Mouse (Mus musculus) spleen, adult 2 months (tissue): ENCODE results near the gene Lhx1. TPM values are rescaled to one million over a fixed set of nuclear protein-coding genes. Genes with fewer than 3 reads are reported as not detected.
A peak's percentile ranks its signal among the peaks of the same experiment; 100 is the strongest.

ENCODE experiments used
- DNase-seq, 2 experiments: peaks; one replicate each; pipeline versions ENCODE4 v3.0.0 to v3.0.0-alpha.2; 2012 to 2021; ENCODE audit warnings: low spot score in 2 of 2, low read depth in 1 of 2
- H3K27ac ChIP-seq: fragments of 200-500 bp; 2 replicates; pipeline ENCODE4 v1.5.1; 2012; ENCODE audit warnings: low read length, inconsistent platforms; ENCODE audit not compliant: insufficient read depth
- H3K27me3 ChIP-seq: fragments of 200-500 bp; 2 replicates; pipeline ENCODE4 v1.6.1; 2012; ENCODE audit warnings: mild to moderate bottlenecking, moderate library complexity, low read length, inconsistent platforms; ENCODE audit not compliant: control insufficient read depth, insufficient read depth
- H3K36me3 ChIP-seq: fragments of 200-500 bp; 2 replicates; pipeline ENCODE4 v1.6.1; 2012; ENCODE audit warnings: mild to moderate bottlenecking, low read length, inconsistent platforms; ENCODE audit not compliant: control insufficient read depth, insufficient read depth
- H3K4me1 ChIP-seq: fragments of 200-500 bp; 2 replicates; pipeline ENCODE4 v1.6.1; 2011; ENCODE audit warnings: inconsistent platforms; ENCODE audit not compliant: control insufficient read depth, insufficient read depth, insufficient read length
- H3K4me3 ChIP-seq: fragments of 200-500 bp; 2 replicates; pipeline ENCODE4 v1.5.1; 2011; ENCODE audit warnings: mild to moderate bottlenecking, inconsistent platforms; ENCODE audit not compliant: insufficient read depth, insufficient read length; ENCODE audit errors: extremely low read depth
- CTCF ChIP-seq: fragments of 200-500 bp; IDR thresholded peaks from 2 replicates; pipeline ENCODE4 v1.5.1; 2011; ENCODE audit warnings: mild to moderate bottlenecking, inconsistent platforms; ENCODE audit not compliant: insufficient read depth, insufficient read length, insufficient replicate concordance; ENCODE audit errors: extremely low read depth
- POLR2A ChIP-seq: fragments of 200-500 bp; IDR thresholded peaks from 2 replicates; pipeline ENCODE4 v1.6.1; 2011; ENCODE audit warnings: low read depth, low read length, inconsistent platforms
- WGBS: fragments of 180-500 bp; shearing (Covaris S2); methylation state at CpG from one replicate; pipeline ENCODE4 v1.1.7; 2018; 5-methylcytosine and 5-hydroxymethylcytosine counted together
- polyA plus RNA-seq: library from polyadenylated mRNA; depleted of rRNA; stranded (reverse); fragments of >200 nt; gene quantifications from 2 replicates; pipeline ENCODE4 v1.2.3, GENCODE M21; 2012

Lhx1 gene
- polyA plus RNA-seq, 1 experiment, result not detected

DNA sequence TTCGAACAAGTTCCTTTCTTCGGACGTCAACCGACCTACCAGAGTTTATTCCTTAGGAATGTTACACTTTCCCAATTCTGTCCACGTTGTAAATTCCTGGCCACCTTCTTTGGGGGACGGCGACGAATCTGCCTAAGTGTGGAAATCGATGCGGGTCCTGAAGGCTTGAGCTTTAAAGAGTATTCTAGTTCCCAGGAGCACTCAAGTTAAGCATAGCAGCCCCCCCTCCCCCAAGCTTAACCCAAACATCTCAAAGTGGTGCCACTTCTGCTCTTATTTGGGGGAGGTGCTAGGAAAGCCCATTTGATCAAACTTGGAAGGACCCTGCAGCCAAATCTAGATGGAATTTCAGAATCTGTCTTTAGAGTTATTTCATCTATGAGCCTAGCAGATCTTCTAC, 1.1 kb upstream of the Lhx1 start:
- no peak for DNase-seq
- Histone ChIP-seq H3K4me1 (peaks cover 12% of the 10 kb centered on the region), H3K27me3 (peaks cover 54% of the 10 kb centered on the region), H3K4me3 (no peak overlapping the region), H3K36me3 (no peaks in the 10 kb centered on the region), H3K27ac (no peak overlapping the region)
- TF ChIP-seq POLR2A, result no peak
- no peak for TF ChIP-seq CTCF
- WGBS, result 6% methylated on average over 10 of the region's 10 CpGs

- 4% methylated on average over 48 of the region's 48 CpGs for WGBS
- peaks cover 60% of the 10 kb centered on the region for H3K27me3 ChIP-seq
- H3K27ac ChIP-seq, result no peak overlapping the region
- no peak for TF ChIP-seq POLR2A
- TF ChIP-seq CTCF, result no peak
- no peak overlapping the region; the same call in 1 of the 2 replicates for H3K4me3 ChIP-seq
- H3K4me1 ChIP-seq, result peaks cover 12% of the 10 kb centered on the region
- no peaks in the 10 kb centered on the region for H3K36me3 ChIP-seq
- no peak for DNase-seq
These were observed 644 bp downstream of the Lhx1 start for GRCm38 (mm10) chr11:84524511-84525270.

DNA sequence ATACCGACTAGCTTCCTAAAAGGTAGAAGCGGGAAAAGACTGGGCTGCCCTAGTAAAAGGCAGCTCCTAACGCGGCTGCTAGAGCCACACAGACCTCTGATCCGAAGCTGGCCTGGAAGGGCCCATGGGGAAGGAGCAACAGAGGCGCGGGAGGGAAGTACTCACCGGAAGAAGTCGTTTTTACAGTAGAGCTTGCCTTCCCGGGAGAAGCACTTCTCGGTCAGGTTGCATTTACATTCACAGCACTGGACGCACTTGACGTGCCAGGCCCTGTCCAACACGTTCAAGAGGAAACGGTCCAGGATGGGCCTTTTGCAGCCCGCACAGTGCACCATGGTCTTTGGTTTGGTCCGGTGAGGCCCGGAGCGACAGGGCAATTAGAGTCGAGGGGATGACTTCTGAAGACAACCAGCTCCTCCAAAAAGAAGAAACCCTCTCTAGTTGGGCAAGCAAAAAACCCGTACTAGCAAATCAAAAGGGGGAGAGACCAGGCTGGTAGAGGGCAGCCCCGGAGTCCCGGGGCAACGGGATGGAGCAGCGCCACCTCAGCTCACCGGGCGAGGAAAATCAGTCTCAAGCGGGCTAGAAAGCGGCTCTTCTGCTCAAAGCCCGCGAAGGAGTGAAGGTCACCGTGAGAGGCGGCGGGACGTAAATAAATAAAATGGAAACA, 1.4 kb downstream of the Lhx1 start:
- Histone ChIP-seq H3K27ac (no peak overlapping the region), H3K27me3 (peaks cover 60% of the 10 kb centered on the region), H3K4me1 (peaks cover 12% of the 10 kb centered on the region), H3K4me3 (no peak overlapping the region), H3K36me3 (no peaks in the 10 kb centered on the region)
- DNase-seq, result no peak
- TF ChIP-seq CTCF (no peak), POLR2A (no peak)
- WGBS, result 4% methylated on average over 35 of the region's 35 CpGs

DNA sequence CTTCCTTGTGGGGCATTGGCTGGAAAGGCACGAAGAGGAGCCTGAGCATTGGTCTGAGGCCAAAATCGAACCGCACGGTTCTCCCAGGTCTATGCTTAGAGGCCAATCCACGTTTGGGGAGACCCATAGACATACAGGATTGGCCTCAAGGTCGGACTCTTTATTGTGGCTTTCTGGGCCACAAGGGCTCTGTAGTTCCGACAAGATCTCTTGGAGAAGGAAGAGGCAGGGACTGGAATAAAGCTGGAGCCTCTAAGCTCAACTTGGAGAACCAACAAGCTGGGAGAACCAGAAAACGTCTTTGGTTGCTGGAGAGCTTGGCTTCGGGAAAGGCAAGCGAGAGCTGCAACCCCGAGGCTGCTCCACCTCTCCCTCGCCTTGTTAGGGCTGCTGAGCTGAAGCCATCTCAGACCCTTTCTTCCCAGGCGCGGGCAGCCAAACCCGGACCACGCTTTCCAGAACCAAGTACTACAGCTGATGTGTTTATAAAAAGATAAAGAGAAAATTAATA, 2.0 kb downstream of the Lhx1 start:
- H3K27me3 ChIP-seq, result peaks cover 59% of the 10 kb centered on the region
- TF ChIP-seq POLR2A (no peak), CTCF (no peak)
- no peak overlapping the region for H3K4me3 ChIP-seq
- 5% methylated on average over 16 of the region's 16 CpGs for WGBS
- no peak overlapping the region for H3K27ac ChIP-seq
- DNase-seq, result no peak
- no peaks in the 10 kb centered on the region for H3K36me3 ChIP-seq
- H3K4me1 ChIP-seq, result peaks cover 12% of the 10 kb centered on the region

DNA sequence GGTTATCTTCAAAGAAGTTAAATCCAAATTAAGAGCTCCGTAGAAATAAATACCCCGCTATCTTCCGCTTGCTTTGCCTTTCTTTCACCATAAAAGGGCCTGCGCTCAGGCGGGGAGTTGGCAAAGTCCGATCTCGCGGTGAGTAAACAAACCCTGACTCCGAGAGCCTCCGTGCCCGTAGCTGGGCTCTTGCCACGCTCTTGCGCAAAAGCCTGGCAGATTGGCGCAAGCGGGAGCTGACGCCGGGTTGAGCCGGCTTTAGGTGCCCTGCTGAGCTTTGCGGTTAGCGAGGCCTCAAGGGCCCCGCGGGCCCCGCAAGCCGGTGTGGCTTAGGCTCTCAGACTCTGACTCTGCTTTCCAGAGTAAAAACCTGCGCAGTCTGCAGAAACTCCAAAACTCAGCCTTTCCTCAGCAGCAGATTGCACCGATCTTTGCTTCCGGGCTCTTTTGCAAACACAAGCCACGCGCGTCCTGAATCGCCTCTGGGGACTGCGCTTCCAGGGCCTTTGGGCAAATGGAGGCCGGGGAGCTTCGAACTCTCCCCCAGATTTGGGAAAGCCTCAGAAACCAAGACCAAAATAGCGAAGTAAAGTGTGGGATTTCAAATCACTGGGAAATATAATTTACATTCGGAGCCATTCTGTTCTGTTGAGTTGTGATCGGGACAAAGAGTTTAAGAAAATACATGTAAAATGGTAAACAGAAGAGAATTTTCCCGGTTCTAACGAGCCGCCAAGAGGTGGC, 2.6 kb downstream of the Lhx1 start:
- DNase-seq, result no peak
- no peak overlapping the region for H3K27ac ChIP-seq
- peak overlapping the region; percentile 25; the same call in 1 of the 2 replicates for H3K4me3 ChIP-seq
- 2% methylated on average over 40 of the region's 40 CpGs for WGBS
- peaks cover 12% of the 10 kb centered on the region for H3K4me1 ChIP-seq
- H3K36me3 ChIP-seq, result no peaks in the 10 kb centered on the region
- TF ChIP-seq POLR2A (no peak), CTCF (no peak)
- H3K27me3 ChIP-seq, result peaks cover 55% of the 10 kb centered on the region

GRCm38 (mm10) chr11:84521751-84522299, 3.5 kb downstream of the Lhx1 start:
- Histone ChIP-seq H3K27ac (no peak overlapping the region), H3K4me3 (no peak overlapping the region)
- no peak for DNase-seq

More at GRCm38 (mm10) chr11:84521751-84522299, 3.5 kb downstream of the Lhx1 start:
- Histone ChIP-seq H3K27me3 (peaks cover 49% of the 10 kb centered on the region), H3K36me3 (no peaks in the 10 kb centered on the region), H3K4me1 (peaks cover 12% of the 10 kb centered on the region)
- TF ChIP-seq POLR2A, result no peak
- TF ChIP-seq CTCF, result no peak
- WGBS, result 24% methylated on average over 24 of the region's 24 CpGs
